Mouse (Mus musculus): ENCODE measurements around the gene H1f0. TPM values are rescaled to one million over a fixed set of nuclear protein-coding genes. Genes with fewer than 3 reads are reported as not detected.

H1f0 gene
- total RNA-seq (2012; rRNA removed) (28.2 and 33.5 TPM in 2 replicates), polyA plus RNA-seq (2012; ENCODE audit: insufficient read depth in 1 of 2, insufficient read length in 2 of 2, low read depth in 1 of 2, low replicate concordance in 2 of 2, missing spikeins in 1 of 2) (100 to 1,000 TPM in 1 of 2 experiments, 10 to 100 TPM in 1; 46.8 to 213 TPM)

GRCm38 (mm10) chr15:79028237-79028738 is at the start of gene H1f0:
Gene H1f0, plus strand, starts transcription at chr15:79028450.
- Histone ChIP-seq H3K9me3 (replicated peaks; ENCODE audit: insufficient read depth, low read length) (no peaks in the 10 kb centered on the region), H3K36me3 (ENCODE audit: control insufficient read depth in 1 of 2, insufficient read depth in 2 of 2, low read length in 2 of 2) (peaks cover 0 to 6% of the 10 kb centered on the region in 2 experiments; a peak in 1 of 4 replicates), H3K9ac (ENCODE audit: control insufficient read depth, low read depth, low read length, poor library complexity, severe bottlenecking) (peak within 1 kb of the TSS; percentile 89), H3K79me2 (ENCODE audit: control insufficient read depth, insufficient read depth, low read length, poor library complexity) (peaks cover 7% of the 10 kb centered on the region; the same call in 1 of the 2 replicates), H3K4me1 (ENCODE audit: control insufficient read depth in 1 of 2, insufficient read depth in 2 of 2, low read length in 2 of 2) (peaks cover 0 to 17% of the 10 kb centered on the region in 2 experiments; a peak in 2 of 4 replicates), H3K27me3 (ENCODE audit: control insufficient read depth in 1 of 2, insufficient read depth in 2 of 2, low read length in 2 of 2) (no peaks in the 10 kb centered on the region; a peak in 1 of 4 replicates), H3K27ac (ENCODE audit: control insufficient read depth, low read depth, low read length) (peak within 1 kb of the TSS; percentile 34), H3K4me3 (ENCODE audit: control insufficient read depth in 1 of 2, insufficient read depth in 1 of 2, low read depth in 2 of 2, low read length in 2 of 2) (peak within 1 kb of the TSS; percentile 58 to 75)
- TF ChIP-seq HCFC1 (IDR thresholded peaks at IDR 0.05; ENCODE audit: low read depth, low read length) (peak; percentile 71; the same call in 1 of the 2 replicates), TCF12 (IDR thresholded peaks at IDR 0.05; ENCODE audit: low read depth, low read length) (peak; percentile 87), TBP (IDR thresholded peaks at IDR 0.05; ENCODE audit: low read depth, low read length) (0 out of 2 replicates have a peak, but pooled peaks have one; percentile 59), USF1 (IDR thresholded peaks at IDR 0.05; ENCODE audit: low read depth, low read length) (no peak), CTCF (IDR thresholded peaks at IDR 0.05 in 2 of 3, conservative IDR thresholded peaks at IDR 0.05 in 1 of 3; ENCODE audit: control insufficient read depth in 1 of 3, insufficient read depth in 1 of 3, low read depth in 2 of 3, low read length in 3 of 3, poor library complexity in 1 of 3, severe bottlenecking in 1 of 3) (no peak), RCOR1 (IDR thresholded peaks at IDR 0.05; ENCODE audit: low read depth, low read length) (no peak), MYC (IDR thresholded peaks at IDR 0.05; ENCODE audit: low read depth, low read length) (0 out of 2 replicates have a peak, but pooled peaks have one; percentile 11), UBTF (IDR thresholded peaks at IDR 0.05; ENCODE audit: borderline replicate concordance, insufficient read depth, low read depth, low read length) (peak; percentile 88; the same call in 1 of the 2 replicates), POLR2AphosphoS2 (IDR thresholded peaks at IDR 0.05; ENCODE audit: low read length) (peak; percentile 64; the same call in 1 of the 2 replicates), ELF1 (IDR thresholded peaks at IDR 0.05; ENCODE audit: low read depth, low read length) (0 out of 2 replicates have a peak, but pooled peaks have one; percentile 57), ETS1 (IDR thresholded peaks at IDR 0.05; ENCODE audit: low read depth, low read length) (0 out of 2 replicates have a peak, but pooled peaks have one; percentile 50), POLR2A (IDR thresholded peaks at IDR 0.05; ENCODE audit: control insufficient read depth in 1 of 2, insufficient read depth in 1 of 2, low read depth in 1 of 2, low read length in 2 of 2, poor library complexity in 1 of 2) (peak; percentile 56 to 61; a peak in 3 of 4 replicates), NELFE (IDR thresholded peaks at IDR 0.05; ENCODE audit: low read depth, low read length) (peak; percentile 81), MXI1 (IDR thresholded peaks at IDR 0.05; ENCODE audit: low read depth, low read length) (peak; percentile 51), ZMIZ1 (IDR thresholded peaks at IDR 0.05; ENCODE audit: low read depth, low read length) (peak; percentile 95), JUND (IDR thresholded peaks at IDR 0.05; ENCODE audit: low read depth, low read length) (no peak), ZKSCAN1 (IDR thresholded peaks at IDR 0.05; ENCODE audit: low read depth, low read length) (no peak), MAX (IDR thresholded peaks at IDR 0.05; ENCODE audit: low read length) (peak; percentile 63), MEF2A (IDR thresholded peaks at IDR 0.05; ENCODE audit: extremely low read depth, insufficient replicate concordance, low read depth, low read length, poor library complexity, severe bottlenecking) (no peak), RAD21 (IDR thresholded peaks at IDR 0.05; ENCODE audit: low read depth, low read length) (no peak), EP300 (IDR thresholded peaks at IDR 0.05; ENCODE audit: low read depth in 1 of 2, low read length in 2 of 2) (0 out of 4 replicates have a peak, but pooled peaks of 1 of the 2 experiments have one; percentile 17)
- DNase-seq (ENCODE audit: low read depth, low spot score), result peak; percentile 89

Measured in MEL (cell line).